ENCODE assay signal across 16 mouse cellular contexts in genomic region chr16:73858717-73859116, GRCm38 (mm10).
"Had no signal": no experiment of that assay in that cellular context is flagged by ENCODE, and none has a peak within 500 bp of the region (broad histone marks: within the 10 kb centered on the region; RNA-seq: fewer than 3 reads in every experiment).

No protein-coding gene starts in this region.

- H3K9ac ChIP-seq: limb, embryonic 15.5 days; liver, embryonic 13.5 days; liver, postnatal 0 days; neural tube, embryonic 13.5 days; stomach, embryonic 15.5 days had no signal

- H3K27me3 ChIP-seq: limb, embryonic 15.5 days; liver, embryonic 13.5 days; neural tube, embryonic 13.5 days; stomach, embryonic 15.5 days had no signal

- H3K36me3 ChIP-seq: limb, embryonic 15.5 days; liver, embryonic 13.5 days; neural tube, embryonic 13.5 days; stomach, embryonic 15.5 days had no signal

- DNase-seq: kidney, adult 11 months; kidney, adult 9 months; kidney, postnatal 36 days; layer of hippocampus, adult 9-11 months; layer of hippocampus, postnatal 36 days; liver, embryonic 13.5 days; liver, postnatal 0 days; retina, postnatal 1 day; right cerebral cortex, postnatal 4 days; spleen, adult 18-20 months; thymus, adult 2 months; thymus, postnatal 25 days had no signal

- H3K4me1 ChIP-seq: limb, embryonic 15.5 days; liver, embryonic 13.5 days; stomach, embryonic 15.5 days had no signal

- H3K9me3 ChIP-seq: limb, embryonic 15.5 days; liver, embryonic 13.5 days; neural tube, embryonic 13.5 days; stomach, embryonic 15.5 days had no signal

- H3K4me2 ChIP-seq: limb, embryonic 15.5 days; liver, embryonic 13.5 days; neural tube, embryonic 13.5 days; stomach, embryonic 15.5 days had no signal

- H3K27ac ChIP-seq: kidney, postnatal 0 days; limb, embryonic 15.5 days; liver, embryonic 13.5 days; neural tube, embryonic 13.5 days; stomach, embryonic 15.5 days had no signal

- H3K4me3 ChIP-seq: limb, embryonic 15.5 days; liver, embryonic 13.5 days; neural tube, embryonic 13.5 days; stomach, embryonic 15.5 days had no signal

- ATAC-seq: liver, postnatal 0 days had no signal
